Mouse (Mus musculus): ENCODE measurements around the gene Dffa.
"Not testable (repeated sequence)": the region's sequence is repeated elsewhere in the genome, so short reads cannot be mapped to it uniquely, and the experiment has no call there.

Dffa gene

DNA sequence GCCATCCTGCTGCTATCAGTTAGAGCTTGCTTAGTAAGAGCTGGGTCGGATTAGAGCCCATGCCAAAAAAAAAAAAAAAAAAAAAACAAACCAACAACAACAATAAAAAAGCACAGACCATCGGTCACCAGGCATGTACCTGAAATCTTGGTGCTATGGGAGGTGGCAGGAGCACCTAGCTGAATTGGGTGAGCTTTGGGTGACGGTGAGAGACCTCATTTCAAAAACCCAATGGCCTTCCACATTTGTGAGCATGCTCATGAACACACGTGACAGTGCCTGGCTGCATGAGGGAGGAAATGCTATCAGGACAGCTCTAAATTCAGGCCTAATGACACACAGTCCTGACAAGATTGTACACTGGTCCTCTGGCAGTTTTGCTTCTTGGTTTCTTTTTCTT lies 44.1 kb downstream of the Dffa start:
- DNase-seq (ENCODE audit: inconsistent ontology term): no peak

DNA sequence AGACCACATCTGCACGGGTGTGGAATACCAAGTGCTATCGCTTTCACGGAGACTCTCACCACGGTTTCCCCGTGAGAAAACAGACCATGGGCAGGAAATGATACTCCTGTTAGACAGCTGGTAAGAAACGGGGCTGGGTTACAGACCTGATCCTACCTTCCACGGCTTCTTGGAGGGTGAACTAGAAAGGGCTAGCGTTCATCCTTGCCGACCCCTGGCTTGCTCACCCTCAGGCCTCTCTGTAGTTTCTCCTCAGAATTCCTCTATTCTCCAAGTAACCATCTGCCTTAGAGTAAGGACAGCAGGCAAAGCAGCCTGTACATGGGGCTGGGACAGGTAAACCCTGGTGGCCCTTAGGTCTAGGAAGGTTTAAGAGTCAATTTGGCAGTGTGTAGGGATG lies 45.2 kb downstream of the Dffa start:
- no peak for DNase-seq (ENCODE audit: inconsistent ontology term)

DNA sequence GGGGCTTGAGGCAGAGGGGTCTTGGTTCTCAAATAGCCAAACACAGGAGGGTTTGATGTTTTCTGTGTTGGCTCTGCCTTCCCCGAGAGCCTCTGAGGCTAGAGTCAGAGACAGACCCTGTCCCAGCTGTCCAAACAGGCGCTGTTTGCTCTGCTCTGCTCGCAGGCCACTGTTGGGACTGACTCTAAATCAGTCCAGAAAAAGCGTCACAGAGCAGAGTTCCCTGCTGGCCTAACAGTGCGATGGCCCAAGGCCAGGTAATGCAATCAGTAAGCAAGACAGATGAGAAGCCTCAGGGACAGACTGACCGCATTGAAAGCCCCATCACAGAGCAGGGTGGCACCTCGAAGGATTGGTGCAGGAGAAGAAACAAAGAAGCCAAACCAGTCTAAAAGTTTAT lies 45.7 kb downstream of the Dffa start:
- DNase-seq (ENCODE audit: inconsistent ontology term): no peak

DNA sequence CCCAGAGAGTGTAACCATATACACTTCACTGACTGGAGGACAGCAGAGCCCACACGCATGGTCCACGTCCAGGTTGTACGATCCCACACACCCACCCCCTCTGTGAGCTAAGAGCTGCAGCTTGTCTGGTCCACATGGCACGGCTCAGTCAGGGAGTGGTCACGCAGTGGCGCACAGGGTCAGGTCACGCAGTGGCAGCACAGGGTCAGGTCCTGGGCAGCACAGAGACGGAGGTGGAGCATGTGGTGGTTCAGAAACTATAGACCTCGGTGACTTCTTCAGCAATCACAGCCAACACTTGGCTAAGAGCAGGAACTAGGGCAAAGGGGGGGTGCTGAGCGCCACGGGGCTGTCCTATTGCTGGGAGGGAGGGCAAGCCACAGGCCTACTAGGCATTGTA lies 46.3 kb downstream of the Dffa start:
- DNase-seq (ENCODE audit: inconsistent ontology term): no peak

DNA sequence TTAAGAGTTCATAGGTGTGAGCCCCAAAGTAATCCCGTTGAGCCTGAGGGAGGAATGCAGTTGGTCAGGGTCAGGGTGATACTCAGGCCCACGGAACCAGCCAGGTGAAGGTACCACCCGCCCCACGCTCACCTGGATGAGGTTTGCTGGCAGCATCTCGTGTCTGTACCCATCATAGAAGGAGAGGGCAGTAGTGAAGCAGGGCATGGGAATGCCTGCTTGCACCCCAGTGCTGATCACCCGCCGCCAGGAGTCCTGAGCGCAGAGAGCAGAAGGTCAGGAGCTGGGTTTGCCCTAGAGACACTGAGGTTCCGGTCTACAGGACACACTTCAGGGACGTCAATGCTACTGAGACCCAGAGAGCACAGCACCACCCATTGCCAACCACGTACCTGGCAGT lies 46.8 kb downstream of the Dffa start:
- DNase-seq (ENCODE audit: inconsistent ontology term): no peak

DNA sequence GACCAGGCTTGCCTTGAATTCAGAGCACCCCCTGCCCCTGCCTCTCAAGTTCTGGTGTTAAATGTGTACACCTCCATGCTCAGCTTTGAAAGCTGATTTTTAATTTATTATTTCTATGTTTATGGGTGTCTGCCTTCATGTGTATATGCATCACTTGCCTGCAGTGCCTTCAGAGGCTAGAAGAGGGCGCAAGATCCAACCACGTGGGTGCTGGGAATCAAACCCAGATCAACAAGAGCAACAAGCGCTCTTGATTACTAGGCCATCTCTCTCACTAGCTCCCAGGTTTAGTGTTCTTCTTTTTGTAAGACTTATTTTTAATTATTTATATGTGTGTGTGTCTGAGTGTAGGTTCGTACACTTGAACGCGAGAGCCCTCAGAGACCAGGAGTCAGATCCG lies 50.9 kb downstream of the Dffa start:
- DNase-seq (ENCODE audit: inconsistent ontology term): no peak

DNA sequence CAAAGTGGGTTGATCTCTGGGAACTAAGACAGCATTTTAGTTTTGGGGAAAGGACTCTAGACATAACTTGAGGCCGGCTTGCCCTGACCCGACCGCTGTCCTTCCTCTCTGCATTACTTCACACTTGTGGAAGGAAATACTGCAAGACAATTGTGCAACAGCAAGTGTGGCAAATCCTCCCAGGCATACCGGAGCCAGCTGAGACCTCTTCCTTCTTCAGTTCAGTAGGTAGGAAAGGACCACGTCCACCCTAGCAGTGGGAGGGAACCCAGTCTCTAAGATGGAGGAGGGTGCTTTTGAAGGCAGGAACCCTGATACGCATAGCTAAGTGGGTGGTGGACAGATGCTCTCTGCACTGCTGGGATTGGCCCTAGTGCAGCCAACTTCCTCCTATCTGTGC lies 51.8 kb downstream of the Dffa start:
- DNase-seq (ENCODE audit: inconsistent ontology term): no peak

DNA sequence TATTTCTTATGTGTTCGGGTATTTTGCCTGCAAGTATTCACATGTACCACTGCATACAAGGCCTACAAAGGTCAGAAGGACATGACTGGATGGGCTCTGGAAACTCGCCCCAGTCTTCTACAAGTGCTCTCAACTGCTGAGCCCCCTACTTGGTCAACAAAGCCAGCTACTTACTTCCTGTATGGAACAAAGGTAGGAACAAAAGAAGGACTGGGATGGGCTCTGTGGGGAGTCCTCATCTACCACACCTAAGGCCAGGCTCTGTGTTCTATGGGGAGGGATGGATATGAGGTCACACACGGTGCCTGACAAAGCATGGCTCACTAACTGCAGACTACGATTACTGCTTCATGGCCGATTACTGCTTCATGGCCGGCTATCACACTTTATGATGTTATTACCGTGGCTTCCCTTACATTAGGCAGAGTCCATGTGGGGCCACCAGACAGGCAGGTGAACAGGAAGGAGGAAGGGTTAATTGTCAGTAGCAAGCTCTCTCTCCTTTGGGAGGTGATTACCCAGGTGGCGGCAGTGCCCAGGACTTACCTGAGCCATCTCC lies 53.5 kb downstream of the Dffa start:
- no peak for DNase-seq (ENCODE audit: inconsistent ontology term)

DNA sequence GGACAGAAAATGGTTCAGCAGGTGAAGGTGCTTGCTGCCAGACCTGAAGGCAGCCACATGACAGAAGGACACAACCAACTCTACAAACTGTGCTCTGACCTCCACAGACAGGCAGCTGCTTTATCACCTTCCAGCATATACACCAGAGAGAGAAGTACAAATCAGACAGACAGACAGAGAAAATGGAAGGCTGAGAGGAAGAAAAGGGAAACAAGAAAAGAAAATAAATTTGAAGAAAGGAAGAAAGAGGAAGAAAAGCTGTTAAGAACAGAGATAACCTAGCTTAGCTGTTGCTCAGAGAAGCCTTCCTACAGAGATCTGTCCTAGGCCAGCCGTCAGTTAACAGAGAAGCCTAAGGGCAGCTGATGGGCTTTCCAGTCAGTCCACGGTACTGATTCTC lies 55.3 kb downstream of the Dffa start:
- DNase-seq (ENCODE audit: inconsistent ontology term): no peak

DNA sequence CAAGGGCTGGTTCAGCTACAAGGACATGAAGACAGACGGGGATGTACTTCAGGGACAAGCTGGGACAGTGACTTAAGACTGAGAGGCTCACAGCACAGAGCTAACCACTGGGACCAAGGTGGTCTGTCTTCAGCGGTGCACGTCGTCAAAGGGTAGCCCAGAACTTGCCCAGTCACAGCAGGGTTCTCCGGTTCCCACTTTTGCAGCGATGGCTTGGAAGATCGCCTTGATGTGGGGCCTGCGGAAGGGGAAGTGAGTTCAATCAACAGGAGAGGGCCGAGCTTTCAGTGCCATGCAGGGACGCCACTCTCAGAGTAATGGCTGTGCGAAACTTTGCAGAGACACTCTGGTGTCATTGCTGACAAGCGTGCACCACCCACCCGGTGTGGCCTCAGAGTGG lies 55.9 kb downstream of the Dffa start:
- DNase-seq (ENCODE audit: inconsistent ontology term): no peak

DNA sequence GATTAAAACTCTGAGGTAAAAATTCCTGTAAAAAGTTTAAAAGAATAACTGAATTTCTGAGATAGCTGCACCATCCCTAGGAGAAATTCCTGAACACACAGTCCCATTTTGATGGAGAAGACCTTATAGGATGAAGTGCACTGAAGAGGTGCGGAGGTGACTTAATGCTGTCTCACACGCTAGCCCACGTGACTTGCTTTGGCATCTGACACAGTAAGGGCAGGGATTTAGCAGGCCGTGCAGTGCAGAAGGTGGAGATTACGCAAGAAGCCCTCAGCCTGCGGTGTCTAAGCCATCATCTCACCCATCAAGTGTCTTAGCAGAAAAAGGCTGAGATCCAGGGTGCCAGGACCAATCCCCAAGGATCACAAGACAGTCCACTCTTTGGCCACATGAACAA lies 57.2 kb downstream of the Dffa start:
- no peak for DNase-seq (ENCODE audit: inconsistent ontology term)

DNA sequence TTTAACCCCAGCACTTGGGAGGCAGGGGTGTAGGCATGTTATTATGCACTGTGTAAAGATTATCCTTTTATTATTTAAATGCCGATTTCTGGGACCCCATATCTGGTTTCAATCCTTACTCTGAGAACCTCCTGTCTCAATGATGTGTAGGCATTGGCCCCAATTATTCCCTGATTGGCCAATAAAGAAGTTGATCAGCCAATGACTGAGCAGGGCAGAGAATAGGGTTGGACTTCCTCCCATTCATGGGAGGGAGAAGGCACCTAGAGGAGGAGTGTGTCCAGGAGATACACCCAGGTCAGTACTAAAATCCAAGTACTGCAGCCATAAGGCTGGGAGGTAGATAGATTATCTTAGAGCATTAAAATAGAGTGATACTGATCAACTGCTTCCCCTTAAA lies 59.2 kb downstream of the Dffa start:
- no peak for DNase-seq (ENCODE audit: inconsistent ontology term)

DNA sequence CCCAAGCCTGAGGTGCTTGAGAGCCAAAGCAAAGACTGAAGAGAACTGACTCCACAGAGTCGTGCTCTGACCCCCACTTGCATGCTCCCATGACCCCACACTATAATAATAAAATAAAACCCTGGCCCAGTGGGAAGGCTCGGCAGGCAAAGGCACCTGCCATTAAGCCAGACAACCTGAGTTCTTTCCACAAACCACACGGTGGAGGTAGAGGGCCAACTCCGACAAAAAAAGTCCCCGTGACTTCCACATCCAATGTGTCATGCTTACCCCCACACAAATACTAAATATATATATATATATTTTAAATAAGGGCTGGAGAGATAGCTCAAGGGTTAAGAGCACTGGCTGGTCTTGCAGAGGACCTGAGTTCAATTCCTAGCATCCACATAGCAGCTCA lies 60.2 kb downstream of the Dffa start:
- no peak for DNase-seq (ENCODE audit: inconsistent ontology term)

DNA sequence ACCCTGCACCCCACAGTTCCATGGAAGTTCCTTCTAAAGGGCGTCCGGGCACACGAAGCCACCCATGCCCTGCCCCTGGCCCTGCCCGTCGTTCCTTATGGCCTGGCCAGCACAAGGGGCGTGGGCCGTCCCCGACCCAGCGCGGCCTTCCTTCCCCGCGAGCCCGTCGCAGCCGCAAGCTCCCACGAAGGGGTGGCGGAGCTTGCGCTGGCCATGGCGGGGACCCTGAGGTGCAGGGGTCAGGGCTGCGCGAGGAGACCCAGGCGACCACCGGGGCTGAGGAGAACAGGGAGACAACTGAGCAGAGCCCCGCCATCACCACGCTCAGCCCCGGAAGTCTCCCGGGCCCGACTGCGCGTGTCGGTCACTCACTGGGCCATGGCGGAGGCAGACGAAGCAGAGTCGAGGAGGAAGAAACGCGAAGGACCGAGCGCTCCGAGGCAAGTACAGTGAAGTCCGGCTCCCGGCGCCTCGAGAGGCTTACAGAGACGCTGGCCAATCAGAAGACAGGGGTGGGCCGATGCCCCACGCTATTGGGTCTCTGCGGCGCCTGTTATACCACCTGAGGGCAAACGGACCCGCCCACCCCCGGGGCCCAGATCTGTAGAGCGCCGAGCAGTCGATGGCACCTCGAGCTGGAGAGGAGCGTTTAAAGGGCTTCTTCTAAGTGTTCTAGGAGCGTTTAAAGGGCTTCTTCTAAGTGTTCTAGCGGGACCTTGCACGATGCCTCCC lies 62.4 kb downstream of the Dffa start, which contains the start of gene Pgd:
Gene Pgd, minus strand, starts transcription at position 557 of the 732 bp plus-strand sequence.
- DNase-seq (ENCODE audit: inconsistent ontology term): peak; percentile 99

DNA sequence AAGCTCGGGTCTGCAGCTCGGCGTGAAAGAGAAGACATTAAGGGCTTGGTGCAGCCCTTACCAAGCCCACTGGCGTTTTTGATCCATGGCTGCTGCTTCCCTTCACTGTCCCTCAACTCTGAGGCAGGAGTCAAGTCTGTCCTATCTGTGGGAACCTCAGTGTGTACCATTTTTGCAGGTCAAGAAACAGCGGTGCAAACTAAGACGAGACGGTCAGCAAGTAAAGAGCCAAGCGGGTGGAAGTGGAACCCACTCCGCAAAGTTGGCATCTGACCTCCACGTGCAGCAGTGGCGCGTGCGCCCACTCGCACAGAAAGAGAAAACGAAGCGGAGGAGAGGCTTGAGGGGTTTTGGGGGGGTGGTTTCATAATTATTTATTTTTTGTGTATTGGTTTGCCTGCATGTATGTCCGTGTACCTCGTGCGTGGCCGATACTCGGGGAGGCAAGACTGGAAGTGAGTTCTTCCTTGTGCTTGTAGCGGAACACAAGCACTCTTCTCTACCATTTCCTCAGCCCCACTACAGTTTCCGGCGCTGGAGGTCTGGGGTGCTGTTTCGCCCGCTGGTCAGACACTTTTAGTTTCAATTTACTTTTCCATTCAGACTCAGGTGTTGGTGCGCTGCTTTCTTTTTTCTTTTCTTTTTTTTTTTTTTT lies 63.1 kb downstream of the Dffa start:
- DNase-seq (ENCODE audit: inconsistent ontology term): no peak

DNA sequence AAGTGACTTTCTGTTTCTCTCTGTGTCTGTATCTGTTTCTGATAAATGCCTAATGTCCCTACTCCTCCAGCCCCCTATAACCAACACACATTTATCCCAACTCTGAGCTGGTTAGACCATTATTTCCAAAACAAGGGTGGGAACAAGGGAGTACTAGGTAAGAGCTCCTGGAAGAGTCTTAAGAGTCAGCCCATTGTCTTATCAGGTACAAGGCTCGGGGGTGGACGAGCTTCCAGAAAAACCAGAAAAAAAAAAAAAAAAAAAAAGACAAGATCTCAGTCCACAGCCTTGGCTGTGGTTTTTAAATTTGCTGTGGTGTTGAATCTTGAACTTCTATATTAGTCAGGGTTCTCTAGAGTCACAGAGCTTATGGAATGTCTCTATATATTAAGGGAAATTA lies 64.1 kb downstream of the Dffa start:
- no peak for DNase-seq (ENCODE audit: inconsistent ontology term)

DNA sequence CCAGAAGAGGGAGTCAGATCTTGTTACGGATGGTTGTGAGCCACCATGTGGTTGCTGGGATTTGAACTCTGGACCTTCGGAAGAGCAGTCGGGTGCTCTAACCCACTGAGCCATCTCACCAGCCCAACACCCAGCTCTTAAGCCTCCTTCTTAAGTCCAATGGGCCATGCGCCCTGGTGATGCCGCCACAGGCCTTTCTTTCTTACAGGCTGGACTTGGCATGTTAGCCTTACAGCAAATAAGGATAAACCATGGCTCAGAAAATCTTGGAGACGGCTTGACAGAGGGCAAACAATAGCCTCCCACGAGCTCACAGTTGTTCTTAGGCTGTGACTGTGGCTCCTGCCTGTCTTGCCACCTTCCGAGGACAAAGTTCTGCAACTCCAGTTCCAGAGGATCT lies 66.0 kb downstream of the Dffa start:
- not testable (repeated sequence) for DNase-seq (ENCODE audit: inconsistent ontology term)
